Mouse (Mus musculus) granulocyte monocyte progenitor cell, adult 5-6 weeks (primary cell): ENCODE results near the gene Dpep2nb. TPM values are rescaled to one million over a fixed set of nuclear protein-coding genes. Genes with fewer than 3 reads are reported as not detected.
"Not testable (repeated sequence)": the region's sequence is repeated elsewhere in the genome, so short reads cannot be mapped to it uniquely, and the experiment has no call there.

Experiments used
- ATAC-seq: replicated peaks from 2 replicates; pipeline ENCODE4 v1.8.0; 2016; ENCODE audit warnings: mild to moderate bottlenecking, moderate TSS enrichment, inconsistent platforms; ENCODE audit not compliant: poor library complexity, severe bottlenecking
- total RNA-seq, 2 experiments: library from RNA; stranded (forward) in 1 of 2; stranded (reverse) in 1 of 2; fragments of 200-712, 200-1000 nt in 1 of 2; fragments of >200 nt in 1 of 2; fragmentation: Nextera tagmentation in 1 of 2; gene quantifications; 2 replicates each; pipeline ENCODE4 v1.2.3; 2014 to 2017

Dpep2nb gene
- total RNA-seq (2014; fragmentation: Nextera tagmentation) (not detected in 2 replicates), total RNA-seq (2017) (0.39 TPM in 1 of 2 replicates, not detected in the other)

GRCm38 (mm10) chr8:106005875-106006274 lies at the start of gene Dpep2nb:
Gene Dpep2nb, minus strand, starts transcription at chr8:106005975.
- ATAC-seq, result no peak

- no peak for ATAC-seq
These were observed 49.3 kb upstream of the Dpep2nb start for GRCm38 (mm10) chr8:106055038-106055437.

- peak; percentile 13; the same call in 1 of the 2 replicates for ATAC-seq
These were observed 48.5 kb upstream of the Dpep2nb start for GRCm38 (mm10) chr8:106054190-106054811.

DNA sequence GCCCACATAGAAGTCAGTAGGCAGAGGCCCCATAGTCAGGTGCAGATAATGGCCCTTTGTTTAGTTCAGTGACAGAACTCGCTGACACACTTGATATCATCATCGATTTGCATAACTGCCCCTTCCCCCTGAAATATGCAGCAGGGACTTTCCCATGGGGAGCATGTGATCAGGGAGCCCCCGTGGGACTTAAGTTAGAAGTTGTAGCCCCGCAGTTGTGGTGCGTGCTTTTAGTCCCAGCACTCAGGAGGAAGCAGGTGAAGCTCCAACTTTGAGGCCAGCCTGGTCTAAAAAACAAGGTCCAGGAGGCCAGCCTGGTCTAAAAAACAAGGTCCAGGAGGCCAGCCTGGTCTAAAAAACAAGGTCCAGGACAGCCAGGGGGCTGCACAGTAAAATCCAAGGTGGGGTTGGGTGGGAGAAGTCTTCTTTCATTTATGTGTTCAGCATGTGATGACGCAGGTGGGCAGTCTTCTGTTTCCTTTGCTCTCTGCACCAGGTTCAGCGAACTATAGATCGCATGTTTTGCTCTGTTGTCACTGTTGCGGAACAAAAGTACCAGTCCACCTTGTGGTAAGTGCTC lies 46.8 kb upstream of the Dpep2nb start:
- no peak for ATAC-seq

DNA sequence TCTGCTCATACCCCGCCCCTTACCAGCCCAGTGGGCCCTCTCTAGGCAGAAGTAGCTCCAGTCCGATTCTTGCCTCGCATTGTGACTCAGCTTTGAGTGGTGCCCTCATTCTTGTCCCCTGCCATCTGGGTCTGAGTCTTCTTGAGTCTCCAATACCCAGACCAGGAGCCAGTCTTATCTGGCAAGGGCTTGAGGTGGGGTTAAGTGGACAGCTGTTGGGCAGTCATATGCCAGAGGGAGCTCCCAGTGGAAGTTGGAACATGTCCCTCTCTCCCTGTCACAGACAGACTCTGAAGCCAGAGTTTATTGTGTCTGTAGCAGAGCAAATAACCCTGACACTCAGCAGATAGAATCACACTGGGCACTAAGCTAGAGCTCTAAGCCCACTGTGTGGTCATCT lies 45.3 kb upstream of the Dpep2nb start:
- no peak for ATAC-seq

GRCm38 (mm10) chr8:106049840-106050239 lies 44.1 kb upstream of the Dpep2nb start:
- peak; percentile 43 for ATAC-seq

GRCm38 (mm10) chr8:106047854-106048630 lies 42.3 kb upstream of the Dpep2nb start:
- no peak for ATAC-seq

DNA sequence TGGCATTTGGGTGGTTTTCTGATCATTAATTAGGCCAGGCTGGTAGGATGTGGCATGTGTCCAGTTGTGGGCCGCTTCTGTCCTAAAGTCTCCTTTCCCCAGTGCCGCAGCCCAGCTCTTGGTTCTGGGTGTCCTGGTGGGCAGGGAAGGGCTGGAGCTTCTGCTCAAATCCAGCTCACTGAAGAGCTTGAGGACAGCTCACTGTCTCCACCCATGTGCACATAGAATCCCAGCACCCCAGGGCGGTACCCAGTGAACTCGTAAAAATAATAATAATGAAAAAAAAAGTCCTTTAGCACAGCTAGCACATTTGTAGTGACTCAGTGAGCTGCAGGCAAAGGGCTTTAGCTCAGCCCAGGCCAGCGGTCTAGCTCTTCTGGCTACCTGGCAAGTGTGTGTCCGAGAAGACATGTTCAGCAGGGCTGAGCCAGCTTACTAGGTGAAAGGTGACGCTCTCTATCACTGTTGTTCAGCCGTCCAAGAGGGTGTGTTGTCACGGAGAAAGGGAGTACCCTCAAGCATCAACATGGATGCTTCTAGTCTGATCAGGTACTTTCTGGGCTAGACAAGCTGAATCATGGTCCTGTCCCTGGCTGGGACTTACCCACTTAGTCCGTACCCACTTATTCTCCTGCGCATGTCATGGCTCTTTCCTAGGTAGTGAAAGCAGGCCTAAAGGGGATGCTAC lies 41.2 kb upstream of the Dpep2nb start:
- ATAC-seq, result no peak

DNA sequence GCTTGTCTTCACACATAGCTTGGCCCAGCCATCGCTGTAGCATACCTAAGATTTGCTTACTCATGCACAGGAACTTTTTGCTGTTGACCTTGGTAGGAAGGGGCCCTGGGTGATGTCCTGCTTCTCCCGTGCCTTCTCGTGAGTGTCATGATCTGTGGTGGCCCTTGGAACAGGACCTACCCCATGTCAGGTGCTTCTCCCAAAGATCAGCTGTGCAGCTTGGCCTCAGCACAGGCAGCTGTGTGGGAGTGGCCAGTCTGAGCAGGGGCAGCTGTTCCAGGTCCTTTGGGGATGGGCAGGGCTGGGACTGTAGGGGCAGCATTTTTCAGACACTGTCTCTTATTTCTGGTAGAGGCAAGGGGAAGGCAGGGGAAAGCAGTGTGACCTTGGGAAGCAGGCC lies 38.4 kb upstream of the Dpep2nb start:
- no peak for ATAC-seq

GRCm38 (mm10) chr8:106043055-106043454 lies 37.3 kb upstream of the Dpep2nb start:
- no peak for ATAC-seq

DNA sequence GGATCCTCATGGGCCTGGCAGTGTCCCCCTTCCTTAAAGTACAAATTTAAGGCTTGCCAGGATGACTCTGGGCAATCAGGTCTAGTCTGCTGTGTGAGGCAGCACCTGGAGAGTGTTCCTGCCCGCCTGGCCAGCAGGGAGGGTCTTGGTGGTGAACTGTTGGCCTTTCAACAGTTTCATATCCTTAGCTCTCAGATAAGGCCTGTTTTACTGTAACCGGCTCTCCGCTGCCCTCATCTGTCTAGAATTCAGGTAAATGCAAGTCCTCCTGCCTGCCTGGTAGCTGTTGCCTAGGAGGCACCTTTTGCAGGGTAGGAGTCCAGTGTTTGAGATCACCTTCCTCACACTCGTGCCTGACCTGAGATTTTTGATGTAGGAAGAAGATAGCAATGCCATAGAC lies 34.4 kb upstream of the Dpep2nb start:
- peak; percentile 25 for ATAC-seq

DNA sequence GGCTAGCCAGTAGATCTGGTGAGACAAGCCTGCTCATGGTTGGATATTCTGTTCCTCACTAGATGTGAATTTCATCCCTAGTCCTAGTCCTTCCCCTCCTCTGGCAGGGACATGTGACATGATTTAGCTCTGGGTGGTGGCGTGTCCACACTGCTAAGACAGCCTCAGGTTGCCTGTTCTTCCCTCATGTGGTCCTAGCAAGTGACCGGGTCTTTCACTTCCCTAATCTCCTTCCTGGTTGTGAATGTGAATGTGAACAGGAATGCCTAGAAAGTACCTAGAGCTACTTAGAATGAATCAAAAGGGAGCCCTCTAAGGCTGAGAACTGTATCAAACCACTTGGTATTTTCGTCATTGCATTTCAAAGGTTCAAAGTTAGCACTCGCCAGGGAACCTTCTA lies 33.8 kb upstream of the Dpep2nb start:
- ATAC-seq, result peak; percentile 95

GRCm38 (mm10) chr8:106038721-106039120 lies 32.9 kb upstream of the Dpep2nb start:
- peak; percentile 21 for ATAC-seq

- ATAC-seq, result peak; percentile 94
These were observed 16.7 kb upstream of the Dpep2nb start for GRCm38 (mm10) chr8:106022483-106022882.

GRCm38 (mm10) chr8:106018039-106018438 lies 12.3 kb upstream of the Dpep2nb start:
- no peak for ATAC-seq

GRCm38 (mm10) chr8:106017130-106017529 lies 11.4 kb upstream of the Dpep2nb start:
- peak; percentile 91 for ATAC-seq

- ATAC-seq, result no peak
These were observed 10.5 kb upstream of the Dpep2nb start for GRCm38 (mm10) chr8:106016284-106016683.

DNA sequence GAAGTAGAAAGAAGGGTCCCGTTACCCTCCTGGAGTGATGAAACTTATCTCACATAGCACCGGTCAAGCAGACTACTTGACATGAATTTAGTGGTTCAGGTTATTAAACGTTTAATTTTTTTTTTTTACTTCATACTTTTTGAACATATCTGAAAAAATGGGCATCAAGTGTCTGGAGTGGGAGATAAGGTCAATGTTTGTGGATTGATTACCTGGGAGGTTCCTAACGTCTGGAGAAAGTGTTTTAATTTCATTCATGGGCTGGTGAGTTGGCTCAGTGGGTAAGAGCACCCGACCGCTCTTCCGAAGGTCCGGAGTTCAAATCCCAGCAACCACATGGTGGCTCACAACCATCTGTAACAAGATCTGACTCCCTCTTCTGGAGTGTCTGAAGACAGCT lies 6.4 kb upstream of the Dpep2nb start:
- not testable (repeated sequence) for ATAC-seq

DNA sequence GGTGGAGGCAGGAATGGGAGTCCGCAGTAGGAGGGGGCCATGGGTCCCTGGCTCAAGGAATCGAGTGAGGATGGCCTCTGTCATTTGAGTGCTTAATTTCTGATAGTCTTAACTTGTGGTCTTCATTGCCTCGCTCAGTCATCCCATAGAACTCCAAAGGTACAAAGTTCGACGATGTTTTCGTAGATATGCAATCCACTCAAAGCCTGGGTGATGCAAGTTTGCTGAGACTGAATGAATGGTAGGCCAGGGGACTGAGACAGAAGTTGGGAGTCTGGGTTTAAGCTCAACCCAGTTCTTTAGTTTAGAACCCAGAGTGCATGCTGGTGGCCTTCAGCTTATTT lies 5.8 kb upstream of the Dpep2nb start, which contains the start of gene Ddx28:
TSS of gene Ddx28 (minus strand) at position 240 of the 344 bp plus-strand sequence.
- no peak for ATAC-seq

GRCm38 (mm10) chr8:106010748-106011642 lies 5.2 kb upstream of the Dpep2nb start:
- ATAC-seq, result peak; percentile 93
